Mouse (Mus musculus) heart, embryonic 16.5 days (tissue): ENCODE measurements around the gene Gpc1. TPM values are rescaled to one million over a fixed set of nuclear protein-coding genes. Genes with fewer than 3 reads are reported as not detected.

Source experiments
- ATAC-seq: fragments of 200-750 bp; cut with Nextera tagmentation; replicated peaks from 2 replicates; pipeline ENCODE4 v1.8.0; 2017; ENCODE audit warnings: moderate number of reproducible peaks; ENCODE audit not compliant: insufficient read depth, low FRiP score; ENCODE audit errors: extremely low read depth
- H3K27ac ChIP-seq: fragments of 300-500 bp; sonication (generic); 2 replicates; pipeline ENCODE4 v1.5.1; 2014; ENCODE audit warnings: mild to moderate bottlenecking, low read length, control low read depth, moderate library complexity
- H3K27me3 ChIP-seq: fragments of 300-500 bp; sonication (generic); 2 replicates; pipeline ENCODE4 v1.6.1; 2014; ENCODE audit warnings: low read length, mixed read lengths; ENCODE audit not compliant: control insufficient read depth, insufficient read depth
- H3K36me3 ChIP-seq: fragments of 300-500 bp; sonication (generic); 2 replicates; pipeline ENCODE4 v1.6.1; 2014; ENCODE audit not compliant: control insufficient read depth, insufficient read depth
- H3K4me1 ChIP-seq: fragments of 300-500 bp; sonication (generic); 2 replicates; pipeline ENCODE4 v1.6.1; 2014; ENCODE audit warnings: low read length, mixed read lengths; ENCODE audit not compliant: control insufficient read depth, insufficient read depth
- H3K4me2 ChIP-seq: fragments of 300-500 bp; sonication (generic); 2 replicates; pipeline ENCODE4 v1.6.1; 2014; ENCODE audit warnings: low read depth, mild to moderate bottlenecking, control low read depth, low read length
- H3K4me3 ChIP-seq: fragments of 300-500 bp; sonication (generic); 2 replicates; pipeline ENCODE4 v1.5.1; 2014; ENCODE audit warnings: mild to moderate bottlenecking, control low read depth, low read length
- H3K9ac ChIP-seq: fragments of 300-500 bp; sonication (generic); 2 replicates; pipeline ENCODE4 v1.6.1; 2014; ENCODE audit warnings: low read length, control low read depth
- H3K9me3 ChIP-seq: fragments of 300-500 bp; sonication (generic); replicated peaks from 2 replicates; pipeline ENCODE4 v1.6.1; 2016; ENCODE audit warnings: low read length; ENCODE audit not compliant: control insufficient read depth
- WGBS: fragments of 180-500 bp; shearing (Covaris S2); extraction: QIAGEN DNeasy Blood & Tissue Kit; methylation state at CpG from one replicate; pipeline ENCODE4 v1.1.7; 2014; 5-methylcytosine and 5-hydroxymethylcytosine counted together
- microRNA counts: library from miRNA; unstranded; fragments of <30 nt; microRNA quantifications from one replicate; lab custom pipeline; 2016
- microRNA-seq: library from miRNA; unstranded; fragments of <30 nt; microRNA quantifications from one replicate; pipeline ENCODE4, GENCODE M21; 2017
- polyA plus RNA-seq: library from polyadenylated mRNA; unstranded; fragments of >200 nt; fragmentation: Nextera tagmentation; extraction: Ambion mirVana; gene quantifications from 2 replicates; pipeline ENCODE4 v1.2.1, GENCODE M21; 2015

Gene Gpc1
- polyA plus RNA-seq, 1 experiment from 2014 or later, result 68.0 TPM

DNA sequence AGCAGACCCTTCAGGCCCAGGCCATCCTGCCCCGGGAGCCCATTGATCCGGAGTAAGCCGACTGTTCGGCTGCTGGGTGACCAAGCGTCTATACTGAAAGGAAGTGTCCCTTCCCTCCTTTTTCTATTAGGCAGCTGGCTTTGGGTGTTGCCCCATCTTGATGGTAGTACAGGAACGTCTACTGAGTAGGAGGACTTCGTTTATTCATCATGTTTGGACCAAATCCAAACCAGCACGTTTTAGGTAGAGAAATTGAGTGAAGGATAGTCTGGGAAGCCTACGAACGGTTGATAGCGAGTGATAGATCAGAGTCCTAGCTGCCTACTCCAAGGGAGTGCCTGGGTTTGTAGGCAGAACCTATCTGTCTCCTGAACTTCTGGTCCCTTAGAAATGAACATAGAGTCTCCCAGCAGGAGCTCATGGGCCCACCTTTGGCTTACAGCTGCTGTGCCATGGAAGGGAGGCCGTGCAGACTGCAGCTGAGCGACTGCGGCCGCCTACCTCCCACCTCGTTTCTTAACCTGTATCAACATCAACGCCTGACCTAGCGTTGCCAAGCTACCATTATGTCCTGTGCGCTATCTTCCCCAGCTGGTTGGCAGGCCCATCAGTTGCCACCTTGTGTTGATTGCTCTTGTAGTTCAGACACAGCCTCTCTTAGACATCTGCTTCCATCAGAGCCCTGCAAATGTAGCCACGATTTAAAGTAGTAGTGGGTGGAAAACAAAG, 76.4 kb downstream of the Gpc1 start:
- no peaks in the 10 kb centered on the region for H3K9me3 ChIP-seq
- 41% methylated on average over 20 of the region's 20 CpGs for WGBS

DNA sequence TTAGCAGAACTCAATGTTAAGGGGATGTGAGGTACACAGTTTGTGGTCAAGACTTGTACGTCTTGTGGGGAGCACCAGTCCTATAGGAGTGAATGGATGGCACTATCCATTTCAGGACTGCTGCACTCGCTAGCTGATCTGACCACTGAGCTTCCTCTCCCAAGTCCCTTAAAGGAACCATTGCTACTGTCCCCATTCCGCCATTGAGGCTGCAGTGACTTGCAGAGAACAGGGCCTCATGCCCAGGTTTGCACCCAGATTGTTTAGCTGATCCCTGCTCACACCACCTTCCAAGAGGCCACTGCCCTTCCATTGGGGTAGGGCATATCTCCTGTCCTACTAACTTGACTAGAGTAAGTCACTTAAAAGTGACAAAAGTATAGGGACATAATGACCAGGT, 77.2 kb downstream of the Gpc1 start:
- no peaks in the 10 kb centered on the region for H3K36me3 ChIP-seq
- no peaks in the 10 kb centered on the region for H3K9me3 ChIP-seq
- no peak for ATAC-seq
- H3K9ac ChIP-seq, result no peak overlapping the region
- no peaks in the 10 kb centered on the region for H3K27me3 ChIP-seq
- no peak overlapping the region for H3K4me2 ChIP-seq
- H3K27ac ChIP-seq, result no peak overlapping the region
- H3K4me3 ChIP-seq, result no peak overlapping the region
- H3K4me1 ChIP-seq, result peaks cover 29% of the 10 kb centered on the region
- WGBS, result 97% methylated on average over 3 of the region's 3 CpGs

More for the DNA sequence above, 76.4 kb downstream of the Gpc1 start:
- Histone ChIP-seq H3K27ac (peak overlapping the region; percentile 53), H3K36me3 (no peaks in the 10 kb centered on the region), H3K4me1 (peaks cover 29% of the 10 kb centered on the region), H3K9ac (peak overlapping the region; percentile 79), H3K4me3 (peak overlapping the region; percentile 84), H3K4me2 (peak overlapping the region; percentile 91), H3K27me3 (no peaks in the 10 kb centered on the region)
- ATAC-seq, result no peak

DNA sequence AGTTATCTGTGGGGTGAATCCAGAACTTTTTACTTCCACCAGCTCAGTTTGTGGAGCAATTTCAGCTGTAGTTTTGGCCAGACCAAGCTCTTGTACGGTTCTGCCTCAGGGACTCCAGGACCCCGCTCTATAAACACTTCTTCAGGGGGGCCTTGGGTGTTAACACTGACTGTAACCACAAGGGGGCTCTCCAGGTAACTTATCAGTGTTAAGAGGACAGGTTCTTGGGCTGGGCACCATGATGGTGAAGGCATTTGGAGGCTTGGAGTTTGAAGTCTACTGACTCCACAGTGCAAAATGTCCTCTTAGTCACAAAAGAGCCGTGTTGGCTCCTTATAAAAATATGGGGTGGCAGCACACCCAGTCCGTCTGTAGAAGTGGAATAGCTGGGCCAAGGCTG, 77.6 kb downstream of the Gpc1 start:
- Histone ChIP-seq H3K4me1 (peaks cover 29% of the 10 kb centered on the region), H3K27ac (no peak overlapping the region), H3K9me3 (no peaks in the 10 kb centered on the region), H3K4me3 (no peak overlapping the region), H3K27me3 (no peaks in the 10 kb centered on the region), H3K4me2 (no peak overlapping the region), H3K9ac (no peak overlapping the region), H3K36me3 (no peaks in the 10 kb centered on the region)
- ATAC-seq, result no peak
- 65% methylated on average over 4 of the region's 4 CpGs for WGBS

MicroRNA genes within 50 kb of the gene (microRNA counts, 519-probe panel; counts per million panel counts)
- 3,039 counts per million, percentile 78 among the panel's probes with 10 or more counts for microRNA mmu-miR-149 (lab: Ali Mortazavi, UCI)

Small RNA genes lying within 50 kb of the gene (microRNA-seq; reads per million reads assigned to microRNA genes)
- 6,806 reads per million, percentile 94 among the genes with 10 or more reads in this experiment for gene Mir149

Other genes with a start within 250 kb of the Gpc1 start
- not detected in 2 replicates for gene Olfr1412, start 245.9 kb upstream of the Gpc1 start, polyA plus RNA-seq
- gene Olfr1411, start 237.2 kb upstream of the Gpc1 start, polyA plus RNA-seq, result not detected in 2 replicates
- not detected in 2 replicates for gene Olfr1410, start 225.9 kb upstream of the Gpc1 start, polyA plus RNA-seq
- gene Olfr12, start 213.9 kb upstream of the Gpc1 start, polyA plus RNA-seq, result not detected in 2 replicates
- 342 and 383 TPM in 2 replicates for gene Cops9, start 189.7 kb upstream of the Gpc1 start, polyA plus RNA-seq
- gene Otos, start 182.8 kb upstream of the Gpc1 start, polyA plus RNA-seq, result 0.24 and 0.47 TPM in 2 replicates
- 0.44 and 0.67 TPM in 2 replicates for gene Ankmy1, start 71.3 kb downstream of the Gpc1 start, polyA plus RNA-seq
- gene Dusp28, start 75.3 kb downstream of the Gpc1 start, polyA plus RNA-seq, result 16.6 and 18.5 TPM in 2 replicates
- 29.8 and 45.6 TPM in 2 replicates for gene Rnpepl1, start 79.1 kb downstream of the Gpc1 start, polyA plus RNA-seq
- 26.9 and 27.1 TPM in 2 replicates for gene Capn10, start 102.7 kb downstream of the Gpc1 start, polyA plus RNA-seq
- gene Gpr35, start 119.2 kb downstream of the Gpc1 start, polyA plus RNA-seq, result 0.55 and 0.83 TPM in 2 replicates
- not detected in 2 replicates for gene Aqp12, start 174.7 kb downstream of the Gpc1 start, polyA plus RNA-seq